Mouse (Mus musculus): ENCODE data around the gene Opcml.

DNA sequence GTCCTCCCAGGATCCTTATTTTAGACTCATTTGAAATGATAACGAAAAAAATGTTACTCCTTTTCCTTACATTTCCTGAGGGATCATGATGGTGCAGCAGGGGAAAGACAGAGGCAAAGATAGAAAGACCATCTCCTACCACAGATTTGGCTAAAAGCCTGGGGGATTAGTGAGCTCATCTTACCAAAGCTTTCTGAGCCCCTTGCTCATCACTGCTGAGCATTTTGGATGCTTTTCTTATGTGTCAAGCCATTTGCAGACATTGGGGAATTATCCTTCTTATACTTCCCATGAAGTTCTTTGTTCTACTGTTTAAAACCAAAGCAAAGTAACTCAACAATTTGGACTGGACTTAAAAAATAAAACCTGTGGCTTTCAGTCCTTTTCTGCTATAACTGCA, 30.6 kb downstream of the Opcml start:
- no peak for TF ChIP-seq POLR2A (IDR thresholded peaks at IDR 0.05; ENCODE audit: low read depth, low read length)
- TF ChIP-seq CTCF (IDR thresholded peaks at IDR 0.05; ENCODE audit: extremely low read depth, insufficient read depth, insufficient read length, insufficient replicate concordance) = no peak

Data from spleen, adult 2 months (tissue).